Mouse (Mus musculus) thymus, adult 2 months (tissue): Measurements from ENCODE around the gene Kalrn. TPM values are rescaled to one million over a fixed set of nuclear protein-coding genes. Genes with fewer than 3 reads are reported as not detected.

Source experiments
- DNase-seq: peaks from one replicate; pipeline ENCODE4 v3.0.0; 2021
- H3K27ac ChIP-seq: fragments of 200-500 bp; 2 replicates; pipeline ENCODE4 v1.5.1; 2012; ENCODE audit warnings: low read length, control low read depth; ENCODE audit not compliant: control insufficient read depth, insufficient read depth
- H3K27me3 ChIP-seq: fragments of 200-500 bp; 2 replicates; pipeline ENCODE4 v1.6.1; 2012; ENCODE audit warnings: mild to moderate bottlenecking, low read length, moderate library complexity, mixed read lengths; ENCODE audit not compliant: control insufficient read depth, insufficient read depth
- H3K36me3 ChIP-seq: fragments of 200-500 bp; 2 replicates; pipeline ENCODE4 v1.6.1; 2012; ENCODE audit warnings: mild to moderate bottlenecking, low read length, moderate library complexity; ENCODE audit not compliant: control insufficient read depth, insufficient read depth
- H3K4me1 ChIP-seq: fragments of 200-500 bp; replicated peaks from 2 replicates; pipeline ENCODE4 v1.6.1; 2012; ENCODE audit warnings: low read length; ENCODE audit not compliant: control insufficient read depth, insufficient read depth
- H3K4me3 ChIP-seq: fragments of 200-500 bp; 2 replicates; pipeline ENCODE4 v1.5.1; 2012; ENCODE audit warnings: mild to moderate bottlenecking, low read length, control low read depth, moderate library complexity; ENCODE audit not compliant: control insufficient read depth, insufficient read depth
- CTCF ChIP-seq: fragments of 200-500 bp; IDR thresholded peaks from 2 replicates; pipeline ENCODE4 v1.5.1; 2012; ENCODE audit warnings: mild to moderate bottlenecking, control low read depth, low read length, moderate library complexity, borderline replicate concordance; ENCODE audit not compliant: control insufficient read depth, poor library complexity, insufficient read depth; ENCODE audit errors: extremely low read depth
- POLR2A ChIP-seq: fragments of 200-500 bp; IDR thresholded peaks from 2 replicates; pipeline ENCODE4 v1.6.1; 2012; ENCODE audit warnings: mild to moderate bottlenecking, low read length, control low read depth, moderate library complexity; ENCODE audit not compliant: control insufficient read depth, poor library complexity, insufficient read depth; ENCODE audit errors: extremely low read depth
- WGBS: fragments of 180-500 bp; shearing (Covaris S2); methylation state at CpG from one replicate; pipeline ENCODE4 v1.1.7; 2018; 5-methylcytosine and 5-hydroxymethylcytosine counted together
- polyA plus RNA-seq: library from polyadenylated mRNA; depleted of rRNA; stranded (reverse); fragments of >200 nt; gene quantifications from 2 replicates; pipeline ENCODE4 v1.2.3, GENCODE M21; 2012

Gene Kalrn
- polyA plus RNA-seq, 1 experiment, result 2.9 TPM

DNA sequence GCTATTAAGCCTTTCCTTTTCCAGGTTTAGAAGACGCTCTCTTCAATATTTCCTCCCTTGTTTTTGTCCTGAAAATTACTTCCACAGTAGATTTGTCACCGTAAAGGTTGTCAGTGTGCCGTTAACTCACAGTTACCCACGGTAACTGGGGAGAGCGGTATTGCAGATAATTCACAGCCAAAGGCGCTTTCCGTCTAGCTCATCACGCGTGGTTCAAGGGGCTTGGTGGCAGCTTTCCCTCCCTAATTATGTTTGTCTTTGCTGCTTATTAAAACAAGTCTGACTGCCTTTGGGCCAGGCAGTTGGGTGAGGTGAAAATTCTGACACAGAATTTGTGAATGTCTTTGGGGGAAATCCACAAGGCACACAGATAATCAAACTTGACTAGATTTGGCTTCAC is 243.5 kb downstream of the Kalrn start:
- H3K27ac ChIP-seq, result no peak overlapping the region
- no peaks in the 10 kb centered on the region for H3K27me3 ChIP-seq
- TF ChIP-seq POLR2A (no peak), CTCF (no peak)
- H3K4me1 ChIP-seq, result no peaks in the 10 kb centered on the region
- no peak for DNase-seq
- WGBS, result 94% methylated on average over 9 of the region's 9 CpGs
- no peaks in the 10 kb centered on the region for H3K36me3 ChIP-seq
- no peak overlapping the region for H3K4me3 ChIP-seq

DNA sequence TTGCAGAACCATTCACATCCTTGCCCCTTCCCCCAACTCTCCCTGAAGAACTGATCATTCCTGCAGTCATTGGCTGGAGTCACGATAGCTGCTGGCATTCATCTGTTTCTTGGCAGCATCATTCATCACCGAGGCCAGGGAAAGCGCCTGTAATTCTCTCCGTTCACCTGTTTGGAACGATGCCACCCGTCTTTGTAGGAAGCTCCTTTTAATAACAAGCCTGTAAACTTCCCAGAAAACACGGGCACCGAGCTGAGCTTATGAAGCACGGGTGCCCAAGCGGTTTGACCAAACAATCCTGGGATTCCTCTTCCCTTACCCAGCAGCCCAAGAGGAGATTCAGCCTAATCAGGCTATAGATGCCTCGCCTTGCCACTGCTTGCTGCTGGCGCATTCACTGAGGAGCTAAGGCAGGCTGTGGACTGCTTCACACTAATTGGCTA is 243.9 kb downstream of the Kalrn start:
- TF ChIP-seq CTCF (no peak), POLR2A (no peak)
- 91% methylated on average over 12 of the region's 12 CpGs for WGBS
- H3K4me3 ChIP-seq, result no peak overlapping the region
- no peak overlapping the region for H3K27ac ChIP-seq
- no peaks in the 10 kb centered on the region for H3K27me3 ChIP-seq
- DNase-seq, result no peak
- H3K36me3 ChIP-seq, result no peaks in the 10 kb centered on the region
- no peaks in the 10 kb centered on the region for H3K4me1 ChIP-seq

DNA sequence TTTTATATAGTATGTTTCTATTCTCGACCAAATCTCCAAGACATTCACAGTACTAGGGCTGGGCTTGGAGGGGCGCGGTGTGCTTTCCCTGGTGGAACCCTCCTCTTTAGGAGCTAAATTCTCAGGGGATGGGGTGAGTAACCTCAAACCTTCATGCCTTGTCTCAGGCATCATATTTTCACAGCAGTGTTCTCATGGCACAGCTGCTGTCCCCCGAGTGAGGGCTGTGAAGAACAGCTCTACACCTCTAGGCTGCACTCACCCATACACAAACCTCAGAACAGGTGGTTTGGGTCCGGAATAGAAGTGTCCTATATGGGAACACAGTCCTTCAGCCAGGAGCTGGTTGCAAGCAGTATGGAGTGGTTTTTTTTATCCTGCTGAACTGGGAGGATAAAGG is 245.4 kb downstream of the Kalrn start:
- Histone ChIP-seq H3K27me3 (no peaks in the 10 kb centered on the region), H3K4me1 (no peaks in the 10 kb centered on the region), H3K36me3 (no peaks in the 10 kb centered on the region), H3K4me3 (no peak overlapping the region), H3K27ac (no peak overlapping the region)
- TF ChIP-seq CTCF (no peak), POLR2A (no peak)
- no peak for DNase-seq
- WGBS, result 80% methylated on average over 5 of the region's 5 CpGs

DNA sequence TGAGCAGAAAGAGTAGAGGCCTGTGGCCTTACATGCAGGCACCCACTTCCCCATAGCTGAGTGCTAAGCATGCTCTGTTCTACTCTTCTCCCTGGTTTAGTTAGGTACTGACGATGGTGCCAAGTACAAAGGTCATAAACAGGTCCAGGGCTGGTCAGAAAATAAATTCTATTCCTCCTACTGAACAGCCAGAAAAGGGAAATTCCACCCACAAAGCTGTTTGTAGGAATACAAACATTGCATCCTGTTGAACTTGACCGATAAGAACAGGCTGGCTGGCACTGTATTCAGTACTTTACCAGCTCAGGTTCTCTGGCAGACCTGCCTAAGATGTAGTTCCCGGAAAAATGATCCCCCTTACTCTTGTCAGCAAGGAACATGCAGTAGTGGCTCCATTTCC is 247.5 kb downstream of the Kalrn start:
- no peak for DNase-seq
- no peaks in the 10 kb centered on the region for H3K27me3 ChIP-seq
- TF ChIP-seq POLR2A (no peak), CTCF (no peak)

DNA sequence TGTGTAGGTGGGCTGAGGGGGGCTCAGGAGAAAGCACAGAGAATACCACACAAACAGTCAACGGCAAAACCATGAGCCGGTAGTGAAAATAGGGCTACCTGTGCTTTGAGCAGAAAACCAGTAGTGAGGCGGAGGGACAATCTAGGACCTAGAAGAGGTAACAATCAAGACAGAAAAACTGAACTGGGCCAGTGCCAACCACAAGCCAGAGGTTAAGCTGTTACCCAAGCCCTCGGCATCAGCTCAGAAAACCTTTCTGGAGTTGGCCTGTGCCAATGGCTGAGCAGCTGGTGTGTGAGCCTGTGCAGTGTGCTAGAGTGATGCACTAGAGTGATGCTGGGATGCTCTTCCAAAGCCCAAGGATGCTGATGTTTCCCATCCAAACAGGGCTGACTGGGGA is 248.2 kb downstream of the Kalrn start:
- H3K27ac ChIP-seq, result no peak overlapping the region
- no peak for TF ChIP-seq POLR2A
- no peak for TF ChIP-seq CTCF

More for the DNA sequence above, 247.5 kb downstream of the Kalrn start:
- H3K36me3 ChIP-seq, result no peaks in the 10 kb centered on the region
- 57% methylated on average over 3 of the region's 3 CpGs for WGBS
- H3K4me3 ChIP-seq, result no peak overlapping the region
- no peaks in the 10 kb centered on the region for H3K4me1 ChIP-seq
- H3K27ac ChIP-seq, result no peak overlapping the region

DNA sequence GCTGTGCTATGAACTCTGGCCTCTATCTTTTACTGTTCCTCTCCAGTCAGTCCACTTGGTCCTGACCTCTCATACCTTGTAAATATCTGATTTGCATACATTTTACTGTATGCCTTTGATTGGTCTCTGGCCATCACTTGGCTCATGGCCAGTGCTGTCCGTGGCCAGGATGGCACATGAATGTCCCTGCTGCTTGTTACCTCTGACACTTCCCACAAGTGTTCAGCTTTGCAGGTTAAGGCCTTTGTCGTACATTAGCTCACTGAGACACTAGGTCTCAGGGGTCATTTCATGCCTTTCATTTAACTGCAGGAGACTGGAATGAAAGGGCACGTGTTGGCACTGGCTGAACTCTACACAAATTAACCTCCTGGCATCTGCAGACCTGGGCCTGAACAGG is 248.6 kb downstream of the Kalrn start:
- WGBS, result 86% methylated on average over 3 of the region's 3 CpGs
- no peak for DNase-seq
- Histone ChIP-seq H3K27me3 (no peaks in the 10 kb centered on the region), H3K4me3 (no peak overlapping the region), H3K36me3 (no peaks in the 10 kb centered on the region), H3K4me1 (no peaks in the 10 kb centered on the region; the same call in 1 of the 2 replicates), H3K27ac (no peak overlapping the region)
- TF ChIP-seq CTCF (no peak), POLR2A (no peak)

More for the DNA sequence above, 248.2 kb downstream of the Kalrn start:
- WGBS, result 89% methylated on average over 4 of the region's 4 CpGs
- Histone ChIP-seq H3K4me3 (no peak overlapping the region), H3K27me3 (no peaks in the 10 kb centered on the region), H3K4me1 (no peaks in the 10 kb centered on the region; the same call in 1 of the 2 replicates), H3K36me3 (no peaks in the 10 kb centered on the region)
- DNase-seq, result no peak

DNA sequence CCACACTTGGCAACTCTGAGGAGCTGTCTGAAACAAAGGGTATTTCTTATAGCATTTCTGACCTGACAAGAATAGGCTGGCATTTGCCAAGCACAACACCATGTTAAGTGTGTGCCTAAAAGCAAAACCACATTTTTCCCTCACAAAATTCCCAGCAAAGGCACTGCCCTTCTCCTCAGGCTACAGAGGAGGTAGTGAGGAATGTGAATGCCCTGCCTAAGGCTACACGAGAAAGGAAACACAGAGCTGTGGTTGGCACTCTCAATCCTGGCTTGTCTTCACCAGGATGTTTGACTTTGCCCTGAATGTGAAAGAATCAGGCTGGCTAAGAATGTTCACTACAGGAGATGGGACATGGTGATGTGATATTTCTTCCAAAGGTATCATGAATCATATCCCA is 249.8 kb downstream of the Kalrn start:
- no peak for DNase-seq
- H3K4me1 ChIP-seq, result no peaks in the 10 kb centered on the region; the same call in 1 of the 2 replicates
- TF ChIP-seq CTCF (no peak), POLR2A (no peak)
- H3K36me3 ChIP-seq, result no peaks in the 10 kb centered on the region
- WGBS, result 86% methylated on average over 1 of the region's 1 CpGs
- H3K27ac ChIP-seq, result no peak overlapping the region
- H3K27me3 ChIP-seq, result no peaks in the 10 kb centered on the region
- H3K4me3 ChIP-seq, result no peak overlapping the region
